Mouse (Mus musculus): ENCODE data around the gene Ostf1. TPM values are rescaled to one million over a fixed set of nuclear protein-coding genes. Genes with fewer than 3 reads are reported as not detected.
"Not testable (repeated sequence)": the region's sequence is repeated elsewhere in the genome, so short reads cannot be mapped to it uniquely, and the experiment has no call there.

The Ostf1 gene
- polyA plus RNA-seq, 1 experiment from 2014 or later, result 46.5 TPM

GRCm38 (mm10) chr19:18590942-18591354 is 40.7 kb downstream of the Ostf1 start:
- Histone ChIP-seq H3K4me2 (replicated peaks) (no peak overlapping the region), H3K36me3 (no peaks in the 10 kb centered on the region), H3K27me3 (no peaks in the 10 kb centered on the region), H3K4me1 (peaks cover 7% of the 10 kb centered on the region), H3K9ac (no peak overlapping the region), H3K9me3 (replicated peaks) (no peaks in the 10 kb centered on the region), H3K4me3 (no peak overlapping the region), H3K27ac (no peak overlapping the region)
- WGBS, result 63% methylated on average over 5 of the region's 5 CpGs
- no peak for ATAC-seq (ENCODE audit: low FRiP score)

GRCm38 (mm10) chr19:18590234-18590633 is 41.4 kb downstream of the Ostf1 start:
- Histone ChIP-seq H3K4me2 (replicated peaks) (no peak overlapping the region), H3K4me1 (peaks cover 5% of the 10 kb centered on the region), H3K27me3 (no peaks in the 10 kb centered on the region), H3K4me3 (no peak overlapping the region), H3K36me3 (no peaks in the 10 kb centered on the region), H3K27ac (no peak overlapping the region), H3K9ac (no peak overlapping the region), H3K9me3 (replicated peaks) (no peaks in the 10 kb centered on the region)
- ATAC-seq (ENCODE audit: low FRiP score), result no peak
- 68% methylated on average over 5 of the region's 5 CpGs for WGBS

DNA sequence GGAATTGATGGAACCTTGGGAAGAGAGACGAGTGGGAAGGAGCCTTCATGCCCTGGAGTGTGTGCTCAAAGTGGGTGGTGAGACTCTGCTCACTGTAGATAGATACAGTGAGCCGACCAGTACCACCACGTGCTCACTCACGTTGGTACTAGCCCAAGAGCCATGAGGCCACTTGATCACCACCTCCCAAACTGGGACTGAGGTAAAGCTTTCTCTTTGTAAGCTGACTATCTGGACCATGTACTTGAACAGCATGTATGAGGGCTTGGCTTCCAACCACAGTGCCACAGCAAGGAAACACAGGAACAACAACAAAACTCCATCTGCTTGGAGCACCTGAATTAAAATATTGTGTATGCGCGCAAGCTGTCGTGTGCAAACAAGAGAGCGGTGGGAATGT is 42.3 kb downstream of the Ostf1 start:
- no peak for ATAC-seq (ENCODE audit: low FRiP score)
- H3K4me3 ChIP-seq, result no peak overlapping the region

DNA sequence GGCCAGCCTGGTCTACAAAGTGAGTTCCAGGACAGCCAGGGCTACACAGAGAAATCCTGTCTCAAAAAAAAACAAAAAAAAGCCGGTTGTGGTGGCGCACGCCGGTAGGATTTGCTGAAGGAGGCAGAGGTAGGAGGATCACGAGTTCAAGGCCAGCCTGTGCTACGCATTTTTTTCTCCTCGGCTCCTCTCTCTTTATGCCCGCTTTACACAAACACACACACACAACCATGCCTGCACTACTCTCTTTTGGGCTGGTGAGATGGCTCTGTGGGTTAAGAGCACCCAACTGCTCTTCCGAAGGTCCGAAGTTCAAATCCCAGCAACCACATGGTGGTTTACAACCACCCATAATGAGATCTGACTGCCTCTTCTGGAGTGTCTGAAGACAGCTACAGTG is 42.8 kb downstream of the Ostf1 start:
- not testable (repeated sequence) for H3K36me3 ChIP-seq; H3K4me2 ChIP-seq (replicated peaks); H3K27me3 ChIP-seq; H3K4me1 ChIP-seq; H3K9ac ChIP-seq; H3K27ac ChIP-seq; ATAC-seq (ENCODE audit: low FRiP score); H3K4me3 ChIP-seq; H3K9me3 ChIP-seq (replicated peaks)
- WGBS, result 99% methylated on average over 10 of the region's 10 CpGs

More for the DNA sequence above, 42.3 kb downstream of the Ostf1 start:
- Histone ChIP-seq H3K27ac (no peak overlapping the region), H3K27me3 (no peaks in the 10 kb centered on the region), H3K9me3 (replicated peaks) (no peaks in the 10 kb centered on the region), H3K9ac (no peak overlapping the region), H3K4me2 (replicated peaks) (no peak overlapping the region), H3K4me1 (peaks cover 3% of the 10 kb centered on the region; the same call in 1 of the 2 replicates), H3K36me3 (no peaks in the 10 kb centered on the region)
- WGBS, result 93% methylated on average over 8 of the region's 8 CpGs

GRCm38 (mm10) chr19:18588243-18588642 is 43.4 kb downstream of the Ostf1 start:
- WGBS, result 96% methylated on average over 1 of the region's 1 CpGs

GRCm38 (mm10) chr19:18587118-18587517 is 44.5 kb downstream of the Ostf1 start:
- no peak for ATAC-seq (ENCODE audit: low FRiP score)
- Histone ChIP-seq H3K36me3 (no peaks in the 10 kb centered on the region), H3K27ac (no peak overlapping the region), H3K27me3 (no peaks in the 10 kb centered on the region), H3K4me3 (no peak overlapping the region), H3K4me2 (replicated peaks) (no peak overlapping the region), H3K9ac (no peak overlapping the region), H3K9me3 (replicated peaks) (no peaks in the 10 kb centered on the region), H3K4me1 (peaks cover 3% of the 10 kb centered on the region; the same call in 1 of the 2 replicates)
- 86% methylated on average over 9 of the region's 9 CpGs for WGBS

More at GRCm38 (mm10) chr19:18588243-18588642, 43.4 kb downstream of the Ostf1 start:
- Histone ChIP-seq H3K9ac (no peak overlapping the region), H3K4me1 (peaks cover 3% of the 10 kb centered on the region; the same call in 1 of the 2 replicates), H3K4me2 (replicated peaks) (no peak overlapping the region), H3K27ac (no peak overlapping the region), H3K4me3 (no peak overlapping the region), H3K9me3 (replicated peaks) (no peaks in the 10 kb centered on the region), H3K27me3 (no peaks in the 10 kb centered on the region), H3K36me3 (no peaks in the 10 kb centered on the region)
- no peak for ATAC-seq (ENCODE audit: low FRiP score)

GRCm38 (mm10) chr19:18584621-18585020 is 47.0 kb downstream of the Ostf1 start:
- no peak overlapping the region for H3K9ac ChIP-seq
- H3K27ac ChIP-seq, result no peak overlapping the region
- WGBS, result 94% methylated on average over 7 of the region's 7 CpGs
- H3K4me3 ChIP-seq, result no peak overlapping the region
- no peak for ATAC-seq (ENCODE audit: low FRiP score)
- H3K4me2 ChIP-seq (replicated peaks), result no peak overlapping the region
- H3K36me3 ChIP-seq, result no peaks in the 10 kb centered on the region
- H3K27me3 ChIP-seq, result no peaks in the 10 kb centered on the region
- no peaks in the 10 kb centered on the region for H3K9me3 ChIP-seq (replicated peaks)
- no peaks in the 10 kb centered on the region for H3K4me1 ChIP-seq

- H3K9me3 ChIP-seq (replicated peaks), result no peaks in the 10 kb centered on the region
- WGBS, result 89% methylated on average over 4 of the region's 4 CpGs
- no peaks in the 10 kb centered on the region for H3K36me3 ChIP-seq
- H3K4me2 ChIP-seq (replicated peaks), result no peak overlapping the region
- H3K27me3 ChIP-seq, result no peaks in the 10 kb centered on the region
- no peak for ATAC-seq (ENCODE audit: low FRiP score)
- H3K4me3 ChIP-seq, result no peak overlapping the region
- H3K27ac ChIP-seq, result no peak overlapping the region
- peaks cover 3% of the 10 kb centered on the region for H3K4me1 ChIP-seq
- no peak overlapping the region for H3K9ac ChIP-seq
These were observed 47.9 kb downstream of the Ostf1 start for GRCm38 (mm10) chr19:18583706-18584105.

DNA sequence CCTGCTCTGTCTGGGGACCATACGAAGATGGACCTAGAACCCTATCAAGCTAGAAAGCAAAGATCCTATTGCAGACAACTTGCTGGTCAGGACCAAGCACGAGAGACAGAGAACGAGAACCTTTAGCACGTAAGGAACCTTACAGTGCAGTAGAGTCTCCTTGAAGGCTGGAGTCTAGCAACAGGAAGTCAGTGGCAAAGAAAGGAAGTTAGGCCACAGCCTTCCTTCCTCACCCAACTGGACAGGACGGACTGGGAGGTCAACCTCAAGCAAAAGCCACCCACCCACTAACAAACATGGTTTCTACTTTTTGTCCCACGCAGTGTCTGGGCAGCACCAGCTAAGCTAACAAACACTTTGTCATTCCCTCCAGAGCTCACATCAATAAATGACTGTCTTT is 48.7 kb downstream of the Ostf1 start:
- Histone ChIP-seq H3K36me3 (no peaks in the 10 kb centered on the region), H3K4me1 (peaks cover 10% of the 10 kb centered on the region), H3K27me3 (no peaks in the 10 kb centered on the region), H3K9ac (no peak overlapping the region), H3K4me2 (replicated peaks) (no peak overlapping the region), H3K9me3 (replicated peaks) (no peaks in the 10 kb centered on the region), H3K4me3 (no peak overlapping the region), H3K27ac (no peak overlapping the region)
- WGBS, result 87% methylated on average over 6 of the region's 6 CpGs
- ATAC-seq (ENCODE audit: low FRiP score), result no peak

DNA sequence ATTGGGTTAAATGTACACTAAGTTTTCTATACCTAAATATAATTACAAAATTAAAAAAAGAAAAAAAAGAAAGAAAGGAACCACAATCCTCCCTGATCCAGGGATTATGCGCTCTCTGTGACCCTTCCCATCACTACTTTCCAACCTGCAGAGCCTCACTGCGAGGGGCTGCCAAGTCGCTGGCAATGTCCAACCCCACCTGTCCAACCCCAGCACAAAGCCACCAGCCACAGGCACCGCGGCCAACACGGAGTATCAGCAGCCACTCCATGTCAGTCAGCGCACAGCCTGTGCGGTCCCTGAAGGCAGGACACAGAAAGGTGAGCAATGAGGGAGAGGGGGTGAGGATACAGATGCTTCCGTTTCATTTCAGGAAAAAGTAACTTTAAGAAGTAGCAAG is 49.4 kb downstream of the Ostf1 start:
- H3K4me1 ChIP-seq, result peaks cover 10% of the 10 kb centered on the region
- H3K36me3 ChIP-seq, result no peaks in the 10 kb centered on the region
- H3K27ac ChIP-seq, result no peak overlapping the region
- H3K9me3 ChIP-seq (replicated peaks), result no peaks in the 10 kb centered on the region
- no peak overlapping the region for H3K4me2 ChIP-seq (replicated peaks)
- 89% methylated on average over 9 of the region's 9 CpGs for WGBS
- ATAC-seq (ENCODE audit: low FRiP score), result no peak
- H3K27me3 ChIP-seq, result no peaks in the 10 kb centered on the region
- no peak overlapping the region for H3K4me3 ChIP-seq
- no peak overlapping the region for H3K9ac ChIP-seq

- Histone ChIP-seq H3K36me3 (no peaks in the 10 kb centered on the region), H3K9me3 (replicated peaks) (no peaks in the 10 kb centered on the region), H3K4me2 (replicated peaks) (no peak overlapping the region), H3K27ac (no peak overlapping the region), H3K4me1 (peaks cover 10% of the 10 kb centered on the region), H3K9ac (no peak overlapping the region), H3K4me3 (no peak overlapping the region), H3K27me3 (no peaks in the 10 kb centered on the region)
- WGBS, result 92% methylated on average over 16 of the region's 16 CpGs
- no peak for ATAC-seq (ENCODE audit: low FRiP score)
These were observed 50.6 kb downstream of the Ostf1 start for GRCm38 (mm10) chr19:18581046-18581445.

GRCm38 (mm10) chr19:18579012-18579358 is 52.6 kb downstream of the Ostf1 start:
- H3K4me1 ChIP-seq, result peaks cover 10% of the 10 kb centered on the region
- 0 out of 2 replicates have a peak overlapping the region, but pooled peaks have one; percentile 12 for H3K27ac ChIP-seq
- H3K4me3 ChIP-seq, result no peak overlapping the region
- H3K4me2 ChIP-seq (replicated peaks), result no peak overlapping the region
- H3K27me3 ChIP-seq, result no peaks in the 10 kb centered on the region
- H3K9me3 ChIP-seq (replicated peaks), result no peaks in the 10 kb centered on the region
- 93% methylated on average over 1 of the region's 1 CpGs for WGBS
- H3K9ac ChIP-seq, result no peak overlapping the region
- no peak for ATAC-seq (ENCODE audit: low FRiP score)
- H3K36me3 ChIP-seq, result no peaks in the 10 kb centered on the region

GRCm38 (mm10) chr19:18578216-18579011 is 53.2 kb downstream of the Ostf1 start:
- peak overlapping the region; percentile 27 for H3K4me2 ChIP-seq (replicated peaks)
- no peaks in the 10 kb centered on the region for H3K9me3 ChIP-seq (replicated peaks)
- WGBS, result 46% methylated on average over 17 of the region's 17 CpGs

More at GRCm38 (mm10) chr19:18578216-18579011, 53.2 kb downstream of the Ostf1 start:
- Histone ChIP-seq H3K4me3 (no peak overlapping the region), H3K4me1 (peaks cover 10% of the 10 kb centered on the region), H3K27ac (peak overlapping the region; percentile 12; the same call in 1 of the 2 replicates), H3K27me3 (no peaks in the 10 kb centered on the region), H3K9ac (no peak overlapping the region), H3K36me3 (no peaks in the 10 kb centered on the region)
- ATAC-seq (ENCODE audit: low FRiP score), result no peak
